Mouse (Mus musculus) CH12.LX (cell line): ENCODE measurements around the gene Them7. TPM values are rescaled to one million over a fixed set of nuclear protein-coding genes. Genes with fewer than 3 reads are reported as not detected.

ENCODE experiments used
- DNase-seq: peaks from one replicate; pipeline ENCODE4 v3.0.0-alpha.2; 2013; ENCODE audit errors: extremely low read depth
- H3K27ac ChIP-seq: 2 replicates; pipeline ENCODE4 v1.5.1; 2012; ENCODE audit warnings: low read depth, mild to moderate bottlenecking, control low read depth, moderate library complexity; ENCODE audit not compliant: insufficient read depth
- H3K27me3 ChIP-seq: replicated peaks from 2 replicates; pipeline ENCODE3; 2012; ENCODE audit warnings: inconsistent platforms
- H3K36me3 ChIP-seq, 2 experiments: replicated peaks in 1 of 2; 2 replicates each; pipeline versions ENCODE3 to v1.6.1; 2012; ENCODE audit warnings: inconsistent platforms in 1 of 2, low read length in 1 of 2, mild to moderate bottlenecking in 1 of 2, mixed read lengths in 1 of 2, moderate library complexity in 1 of 2; ENCODE audit not compliant: control insufficient read depth in 1 of 2, insufficient read depth in 1 of 2
- H3K4me1 ChIP-seq, 2 experiments: 2 replicates each; pipeline ENCODE4 v1.6.1; 2012; ENCODE audit warnings: inconsistent platforms in 1 of 2, moderate library complexity in 1 of 2; ENCODE audit not compliant: insufficient read depth in 2 of 2, control insufficient read depth in 1 of 2
- H3K4me2 ChIP-seq: 2 replicates; pipeline ENCODE4 v1.6.1; 2012; ENCODE audit warnings: low read depth, mild to moderate bottlenecking, control low read depth; ENCODE audit not compliant: poor library complexity, insufficient read depth, severe bottlenecking
- H3K4me3 ChIP-seq, 3 experiments: fragments of 150-350 bp in 1 of 3; sonication (generic) in 1 of 3; replicated peaks in 1 of 3; 2 replicates each; pipeline versions ENCODE3 to v1.5.1; 2011 to 2012; ENCODE audit warnings: low read depth in 2 of 3, low read length in 2 of 3, mild to moderate bottlenecking in 2 of 3, moderate library complexity in 2 of 3, control low read depth in 1 of 3, improper control_type of control experiment in 1 of 3, inconsistent platforms in 1 of 3, mixed read lengths in 1 of 3; ENCODE audit not compliant: poor library complexity in 1 of 3
- H3K79me2 ChIP-seq: replicated peaks from 2 replicates; pipeline ENCODE4 v1.6.1; 2012; ENCODE audit warnings: mild to moderate bottlenecking, moderate library complexity; ENCODE audit not compliant: control insufficient read depth, poor library complexity, insufficient read depth, severe bottlenecking; ENCODE audit errors: extremely low read depth
- H3K9ac ChIP-seq: 2 replicates; pipeline ENCODE4 v1.6.1; 2012; ENCODE audit warnings: low read depth, mild to moderate bottlenecking, control low read depth, moderate library complexity; ENCODE audit not compliant: insufficient read depth
- H3K9me3 ChIP-seq: replicated peaks from 2 replicates; pipeline ENCODE3; 2012; ENCODE audit warnings: low read length, inconsistent platforms, mixed read lengths
- BHLHE40 ChIP-seq: IDR thresholded peaks from 2 replicates; pipeline ENCODE4 v1.6.1; 2011; ENCODE audit warnings: mild to moderate bottlenecking, low read depth, low read length, improper control_type of control experiment
- CHD1 ChIP-seq: IDR thresholded peaks from 2 replicates; pipeline ENCODE4 v1.6.1; 2012; ENCODE audit warnings: low read depth, low read length, improper control_type of control experiment, inconsistent platforms
- EP300 ChIP-seq: IDR thresholded peaks from 2 replicates; pipeline ENCODE4 v1.6.1; 2011; ENCODE audit warnings: low read length, improper control_type of control experiment
- ETS1 ChIP-seq: conservative IDR thresholded peaks from 2 replicates; pipeline ENCODE4 v1.6.1; 2012; ENCODE audit warnings: low read depth, mild to moderate bottlenecking, inconsistent platforms, low read length, improper control_type of control experiment, moderate library complexity
- IRF4 ChIP-seq: IDR thresholded peaks from 2 replicates; pipeline ENCODE4 v1.6.1; 2014; ENCODE audit warnings: low read depth, mild to moderate bottlenecking, inconsistent platforms, low read length, improper control_type of control experiment
- JUN ChIP-seq: IDR thresholded peaks from 2 replicates; pipeline ENCODE4 v1.6.1; 2011; ENCODE audit warnings: low read depth, mild to moderate bottlenecking, low read length, improper control_type of control experiment, moderate library complexity; ENCODE audit not compliant: insufficient read depth
- JUND ChIP-seq: conservative IDR thresholded peaks from 2 replicates; pipeline ENCODE4 v1.6.1; 2011; ENCODE audit warnings: low read depth, low read length, improper control_type of control experiment
- MAFK ChIP-seq: IDR thresholded peaks from 2 replicates; pipeline ENCODE4 v1.6.1; 2011; ENCODE audit warnings: low read length, improper control_type of control experiment; ENCODE audit not compliant: insufficient replicate concordance
- MAX ChIP-seq: IDR thresholded peaks from 2 replicates; pipeline ENCODE4 v1.6.1; 2011; ENCODE audit warnings: low read length, improper control_type of control experiment
- MAZ ChIP-seq: IDR thresholded peaks from 2 replicates; pipeline ENCODE4 v1.6.1; 2012; ENCODE audit warnings: low read depth, mild to moderate bottlenecking, inconsistent platforms, low read length, improper control_type of control experiment, moderate library complexity
- NRF1 ChIP-seq: IDR thresholded peaks from 2 replicates; pipeline ENCODE4 v1.6.1; 2014; ENCODE audit warnings: low read depth, mild to moderate bottlenecking, inconsistent platforms, low read length, improper control_type of control experiment, moderate library complexity
- PAX5 ChIP-seq: IDR thresholded peaks from 2 replicates; pipeline ENCODE4 v1.6.1; 2012; ENCODE audit warnings: low read length, inconsistent platforms, mixed read lengths
- RAD21 ChIP-seq: IDR thresholded peaks from 2 replicates; pipeline ENCODE4 v1.6.1; 2011; ENCODE audit warnings: low read depth, mild to moderate bottlenecking, low read length, improper control_type of control experiment, moderate library complexity
- SIN3A ChIP-seq: IDR thresholded peaks from 2 replicates; pipeline ENCODE4 v1.6.1; 2012; ENCODE audit warnings: low read length, improper control_type of control experiment, inconsistent platforms
- SMC3 ChIP-seq: IDR thresholded peaks from 2 replicates; pipeline ENCODE4 v1.6.1; 2011; ENCODE audit warnings: low read depth, low read length, improper control_type of control experiment
- TBP ChIP-seq: conservative IDR thresholded peaks from 2 replicates; pipeline ENCODE4 v1.6.1; 2011; ENCODE audit warnings: low read depth, low read length, improper control_type of control experiment
- UBTF ChIP-seq: IDR thresholded peaks from 2 replicates; pipeline ENCODE4 v1.6.1; 2012; ENCODE audit warnings: low read depth, mild to moderate bottlenecking, inconsistent platforms, low read length, improper control_type of control experiment, moderate library complexity
- ZC3H11A ChIP-seq: IDR thresholded peaks from 2 replicates; pipeline ENCODE4 v1.6.1; 2012; ENCODE audit warnings: low read depth, mild to moderate bottlenecking, inconsistent platforms, low read length, improper control_type of control experiment
- ZKSCAN1 ChIP-seq: IDR thresholded peaks from 2 replicates; pipeline ENCODE4 v1.6.1; 2012; ENCODE audit warnings: low read depth, inconsistent platforms, low read length, improper control_type of control experiment, borderline replicate concordance
- ZMIZ1 ChIP-seq: IDR thresholded peaks from 2 replicates; pipeline ENCODE4 v1.6.1; 2012; ENCODE audit warnings: low read depth, mild to moderate bottlenecking, inconsistent platforms, low read length, improper control_type of control experiment
- ZNF384 ChIP-seq: IDR thresholded peaks from 2 replicates; pipeline ENCODE4 v1.6.1; 2012; ENCODE audit warnings: low read depth, low read length, improper control_type of control experiment, inconsistent platforms
- dilution Hi-C: fragments of 300-500 bp; cut with MboI; formaldehyde crosslinking; loops from 2 replicates; pipeline ENCODE4 v1.14.3; 2020; ENCODE audit warnings: low sequenced_read_pairs; ENCODE audit not compliant: extremely low pct_unique_long_range_greater_than_20kb, extremely low pct_ligation_motif_present
- in situ Hi-C: fragments of 300-500 bp; cut with MboI; formaldehyde crosslinking; loops from 3 replicates; pipeline ENCODE4 v1.14.3; 2019; ENCODE audit warnings: low sequenced_read_pairs, low pct_ligation_motif_present, low pct_unique_long_range_greater_than_20kb, mixed read lengths
- polyA plus RNA-seq: library from polyadenylated mRNA; unstranded; fragments of >175 nt; gene quantifications from 2 replicates; pipeline ENCODE4 v1.2.1, GENCODE M21; 2012; ENCODE audit warnings: low read depth; ENCODE audit not compliant: insufficient read length
- total RNA-seq, 2 experiments: library from RNA; depleted of rRNA; stranded (reverse); fragments of 300-350 nt in 1 of 2; fragments of >200 nt in 1 of 2; gene quantifications; 2 replicates each; pipeline ENCODE4 v1.2.3; 2012 to 2014

Them7 gene
- total and polyA plus RNA-seq, 3 experiments, result not detected

- DNase-seq, result no peak
- no peak overlapping the region for H3K4me3 ChIP-seq
- dilution Hi-C loops, result no loop called here
- no peaks in the 10 kb centered on the region for H3K79me2 ChIP-seq
- no peak for TF ChIP-seq NRF1
- no peak for TF ChIP-seq ZMIZ1
- no peak for TF ChIP-seq RAD21
- no peak for TF ChIP-seq MAZ
- TF ChIP-seq EP300, result no peak
- TF ChIP-seq PAX5, result no peak
- TF ChIP-seq IRF4, result no peak
- no peak for TF ChIP-seq JUND
- no peak for TF ChIP-seq ZC3H11A
- TF ChIP-seq SIN3A, result no peak
- TF ChIP-seq SMC3, result no peak
- no peak for TF ChIP-seq BHLHE40
- no peak for TF ChIP-seq CHD1
- no peaks in the 10 kb centered on the region for H3K9me3 ChIP-seq
- H3K4me2 ChIP-seq, result no peak overlapping the region
- in situ Hi-C loops, result no loop called here
- no peaks in the 10 kb centered on the region for H3K27me3 ChIP-seq
- H3K4me1 ChIP-seq, result no peaks in the 10 kb centered on the region; a peak in 1 of 4 replicates
- H3K36me3 ChIP-seq, result no peaks in the 10 kb centered on the region
- no peak overlapping the region for H3K27ac ChIP-seq
- no peak overlapping the region for H3K9ac ChIP-seq
Measured at GRCm38 (mm10) chr2:105301082-105301481, 77.0 kb downstream of the Them7 start.

- H3K27ac ChIP-seq, result no peak overlapping the region
- H3K4me1 ChIP-seq, result peaks cover 0 to 4% of the 10 kb centered on the region in 2 experiments; a peak in 2 of 4 replicates
- H3K9ac ChIP-seq, result no peak overlapping the region
- H3K4me3 ChIP-seq, result no peak overlapping the region
- in situ Hi-C loops (no loop called here), dilution Hi-C loops (no loop called here)
- no peaks in the 10 kb centered on the region for H3K79me2 ChIP-seq
- H3K4me2 ChIP-seq, result no peak overlapping the region
- no peak for DNase-seq
- no peaks in the 10 kb centered on the region for H3K27me3 ChIP-seq
- no peaks in the 10 kb centered on the region for H3K36me3 ChIP-seq
- TF ChIP-seq MAZ, result no peak
- TF ChIP-seq CHD1, result no peak
- no peak for TF ChIP-seq MAFK
- no peak for TF ChIP-seq ZC3H11A
- no peak for TF ChIP-seq UBTF
- no peak for TF ChIP-seq ZMIZ1
- TF ChIP-seq MAX, result no peak
- no peak for TF ChIP-seq ZKSCAN1
- TF ChIP-seq ZNF384, result no peak
- TF ChIP-seq JUND, result no peak
- TF ChIP-seq JUN, result no peak
- TF ChIP-seq ETS1, result no peak
- no peak for TF ChIP-seq TBP
- no peaks in the 10 kb centered on the region for H3K9me3 ChIP-seq
Measured at GRCm38 (mm10) chr2:105301531-105301930, 77.4 kb downstream of the Them7 start.
